Mouse (Mus musculus): Measurements from ENCODE around the gene Crct1. TPM values are rescaled to one million over a fixed set of nuclear protein-coding genes. Genes with fewer than 3 reads are reported as not detected.

The Crct1 gene
- not detected in 2 replicates for polyA plus RNA-seq (2012; ENCODE audit: low replicate concordance)

DNA sequence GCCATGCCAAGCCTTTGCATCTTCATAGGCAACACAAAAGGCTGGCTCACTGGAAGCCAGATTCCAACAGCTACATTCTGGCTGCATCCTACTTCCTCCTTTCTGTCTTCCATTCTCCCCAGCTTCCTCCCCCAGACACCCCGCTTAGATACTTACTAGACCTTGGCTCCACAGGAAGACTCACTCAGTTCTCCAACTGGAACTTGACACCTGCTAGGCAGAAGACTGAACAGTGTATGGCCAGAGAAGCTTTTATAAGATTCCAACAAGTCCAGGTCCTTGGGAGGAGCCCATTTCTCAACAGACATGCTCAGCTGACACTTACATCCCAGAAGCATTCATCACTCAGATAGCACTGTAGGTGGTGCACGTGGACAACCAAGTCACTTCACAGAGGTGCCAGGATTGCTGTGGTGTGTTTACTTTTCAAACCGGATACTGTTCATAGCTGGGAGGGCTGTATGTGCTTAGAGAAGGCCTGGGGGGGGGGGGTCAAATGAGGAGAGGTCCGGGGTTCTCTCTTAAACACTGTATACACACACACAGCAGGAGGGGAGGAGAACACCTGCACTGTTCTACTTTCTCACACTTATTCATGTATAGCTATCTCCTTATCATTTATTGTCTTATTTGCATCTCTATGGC lies at the start of gene Crct1:
Crct1 (minus strand) TSS at position 228 of the 645 bp plus-strand sequence.

DNA sequence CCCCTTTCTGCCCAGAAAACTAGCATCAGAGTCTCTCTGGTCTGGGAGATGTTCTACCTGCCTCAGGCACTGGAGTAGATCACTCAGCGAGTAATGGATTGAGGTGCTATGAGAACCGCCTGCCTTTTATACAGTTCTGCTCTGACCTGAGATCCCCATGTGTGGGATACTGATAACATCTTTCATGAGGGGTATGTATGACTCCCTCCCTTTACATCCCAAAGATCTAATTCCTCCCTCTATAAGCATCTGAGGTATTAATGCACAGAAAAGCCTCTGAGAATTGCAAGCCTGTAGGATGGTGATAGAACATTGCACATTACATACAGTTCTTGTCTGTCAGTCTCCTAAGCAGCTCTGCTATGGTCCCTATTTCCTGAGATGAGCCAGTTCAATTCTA lies 3.5 kb upstream of the Crct1 start, which contains the start of gene Lce1m:
Lce1m (minus strand) TSS at position 101 of the 400 bp plus-strand sequence.

DNA sequence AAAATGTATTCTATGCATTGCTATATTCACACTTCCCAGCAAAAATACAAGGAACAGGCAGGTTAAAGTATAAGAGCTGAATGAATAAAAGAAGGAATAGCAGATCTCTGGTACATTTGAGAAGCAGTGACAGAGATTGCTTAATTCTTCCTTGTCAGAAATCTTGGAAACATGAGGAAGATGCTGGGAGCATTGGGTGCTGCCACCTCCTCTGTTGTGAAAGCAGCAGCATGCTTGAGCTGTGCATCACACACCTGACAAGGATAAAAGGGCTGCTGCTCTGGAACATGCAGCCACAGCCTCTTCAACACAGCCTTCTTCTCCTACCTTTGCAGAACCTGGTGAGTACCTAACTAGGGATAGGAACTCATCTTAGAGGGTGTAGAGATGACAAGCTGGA lies 23.6 kb downstream of the Crct1 start, which contains the start of gene Lce3f:
Lce3f (plus strand) TSS at position 301 of the 400 bp plus-strand sequence.

DNA sequence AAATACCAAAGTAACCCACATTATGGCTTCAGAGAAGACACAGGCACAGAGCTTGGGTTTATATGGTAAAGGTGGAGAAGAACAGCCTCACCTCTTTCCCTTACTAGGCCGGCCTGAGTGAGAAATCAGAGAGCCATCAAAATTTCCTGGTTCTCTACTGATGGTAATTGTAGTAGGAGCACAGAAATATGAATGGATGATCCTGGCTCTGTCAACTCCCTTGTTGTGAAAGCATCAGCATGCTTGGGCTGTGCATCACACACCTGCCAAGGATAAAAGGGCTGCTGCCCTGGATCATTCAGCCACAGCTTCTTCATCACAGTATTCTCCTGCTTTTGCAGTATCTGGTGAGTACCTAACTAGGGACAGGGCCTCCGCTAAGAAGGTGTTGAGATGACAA lies 48.7 kb downstream of the Crct1 start, which contains the start of gene Lce3e:
Lce3e (plus strand) TSS at position 301 of the 400 bp plus-strand sequence.

Other genes with a start within 250 kb of the Crct1 start
- not detected in 2 replicates for gene Lce1i, start 236.8 kb downstream of the Crct1 start, polyA plus RNA-seq (2012; ENCODE audit: low replicate concordance)
- gene Lce1j, start 225.2 kb downstream of the Crct1 start, polyA plus RNA-seq (2012; ENCODE audit: low replicate concordance), result not detected in 2 replicates
- gene Lce1k, start 207.8 kb downstream of the Crct1 start, polyA plus RNA-seq (2012; ENCODE audit: low replicate concordance), result not detected in 2 replicates
- gene Kprp, start 188.4 kb downstream of the Crct1 start, polyA plus RNA-seq (2012; ENCODE audit: low replicate concordance), result not detected in 2 replicates
- not detected in 2 replicates for gene Lce1l, start 164.4 kb downstream of the Crct1 start, polyA plus RNA-seq (2012; ENCODE audit: low replicate concordance)
- not detected in 2 replicates for gene 2310050C09Rik, start 145.5 kb downstream of the Crct1 start, polyA plus RNA-seq (2012; ENCODE audit: low replicate concordance)
- not detected in 2 replicates for gene Lce3a, start 89.5 kb downstream of the Crct1 start, polyA plus RNA-seq (2012; ENCODE audit: low replicate concordance)
- gene Lce3b, start 82.7 kb downstream of the Crct1 start, polyA plus RNA-seq (2012; ENCODE audit: low replicate concordance), result not detected in 2 replicates
- not detected in 2 replicates for gene Lce3c, start 71.2 kb downstream of the Crct1 start, polyA plus RNA-seq (2012; ENCODE audit: low replicate concordance)
- gene Lce3d, start 58.3 kb downstream of the Crct1 start, polyA plus RNA-seq (2012; ENCODE audit: low replicate concordance), result not detected in 2 replicates
- not detected in 2 replicates for gene Lce3e, start 48.6 kb downstream of the Crct1 start, polyA plus RNA-seq (2012; ENCODE audit: low replicate concordance)
- gene Lce3f, start 23.5 kb downstream of the Crct1 start, polyA plus RNA-seq (2012; ENCODE audit: low replicate concordance), result not detected in 2 replicates
- gene Lce1m, start 3.4 kb upstream of the Crct1 start, polyA plus RNA-seq (2012; ENCODE audit: low replicate concordance), result not detected in 2 replicates
- gene Gm4858, start 53.1 kb upstream of the Crct1 start, polyA plus RNA-seq (2012; ENCODE audit: low replicate concordance), result not detected in 2 replicates
- not detected in 2 replicates for gene Crnn, start 129.1 kb upstream of the Crct1 start, polyA plus RNA-seq (2012; ENCODE audit: low replicate concordance)
- gene Flg2, start 181.6 kb upstream of the Crct1 start, polyA plus RNA-seq (2012; ENCODE audit: low replicate concordance), result not detected in 2 replicates